Mouse (Mus musculus) urinary bladder, adult 18-20 months (tissue): Measurements from ENCODE around the gene Olfr116.

Experiments used
- DNase-seq, 2 experiments: peaks; one replicate each; pipeline ENCODE4 v3.0.0; 2022; ENCODE audit warnings: low spot score in 2 of 2, mixed read lengths in 2 of 2

Olfr116 gene

GRCm38 (mm10) chr17:37627009-37627408 is at the start of gene Olfr116, which contains the start of gene Olfr115:
TSS of gene Olfr116 (minus strand) at chr17:37627199.
TSS of gene Olfr115 (minus strand) at chr17:37627109.
- no peak for DNase-seq

DNA sequence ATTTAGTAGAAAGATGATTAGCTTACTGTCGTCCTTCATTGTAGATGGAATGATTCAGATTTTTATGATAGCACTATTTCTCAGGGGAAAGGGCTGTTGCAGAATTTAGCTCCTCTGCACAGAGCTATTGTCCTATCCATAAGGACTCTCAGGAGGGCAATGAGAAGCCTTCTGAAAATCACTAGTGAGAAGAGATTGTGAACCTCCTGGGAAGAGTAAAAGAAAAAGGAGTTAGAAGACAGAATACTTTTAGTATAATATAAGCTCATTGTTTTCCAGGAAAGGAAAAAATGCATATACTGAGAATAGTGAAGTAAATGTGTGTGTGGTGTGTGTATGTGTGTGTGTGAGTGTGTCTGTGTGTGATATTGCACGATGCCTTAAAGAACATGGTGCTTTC is 39.7 kb upstream of the Olfr116 start, which contains the start of gene Olfr118:
Gene Olfr118 (plus strand): TSS at position 301 of the 400 bp plus-strand sequence.
- DNase-seq = no peak

DNA sequence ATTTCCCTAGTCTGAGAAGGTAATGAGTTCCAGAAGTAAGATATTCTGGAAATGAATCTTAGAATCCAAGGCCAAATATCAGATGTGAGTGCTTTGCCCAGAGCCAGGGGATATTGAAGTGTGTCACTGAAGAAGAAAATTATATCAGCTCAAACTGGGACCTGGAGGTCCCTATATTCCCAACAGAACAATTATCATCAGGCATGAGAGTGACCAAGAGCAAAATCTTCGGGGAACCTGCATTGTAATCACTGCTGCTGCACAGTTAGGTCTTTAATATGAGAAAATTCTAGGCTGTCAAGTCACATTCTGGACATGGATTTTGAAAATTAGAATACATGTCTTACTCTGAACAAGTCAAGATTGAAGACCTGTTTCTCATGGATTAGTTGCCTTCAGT is 36.7 kb upstream of the Olfr116 start, which contains the start of gene Olfr117:
Gene Olfr117 (minus strand): TSS at position 101 of the 400 bp plus-strand sequence.
- no peak for DNase-seq

DNA sequence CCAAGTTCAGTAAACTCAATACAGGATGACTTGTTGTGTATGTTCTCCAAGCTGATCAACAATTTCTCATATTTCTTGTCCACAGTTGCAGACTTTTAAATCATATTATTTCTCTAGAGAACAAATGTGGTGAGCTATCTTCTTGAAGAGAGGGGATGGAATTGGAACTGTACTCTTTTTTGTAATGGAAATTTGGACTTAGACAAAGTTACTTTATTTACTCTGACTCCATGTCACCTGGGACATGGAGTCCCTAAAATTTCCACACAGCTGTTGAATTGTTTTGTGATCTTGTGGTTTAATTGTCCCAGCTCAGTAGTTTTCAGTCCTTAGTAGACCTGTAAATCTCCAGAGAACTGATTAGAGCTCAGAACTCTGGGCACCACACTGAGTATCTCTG is 34.4 kb downstream of the Olfr116 start, which contains the start of gene Olfr114:
Gene Olfr114 (minus strand): TSS at position 101 of the 400 bp plus-strand sequence.
- DNase-seq = no peak

DNA sequence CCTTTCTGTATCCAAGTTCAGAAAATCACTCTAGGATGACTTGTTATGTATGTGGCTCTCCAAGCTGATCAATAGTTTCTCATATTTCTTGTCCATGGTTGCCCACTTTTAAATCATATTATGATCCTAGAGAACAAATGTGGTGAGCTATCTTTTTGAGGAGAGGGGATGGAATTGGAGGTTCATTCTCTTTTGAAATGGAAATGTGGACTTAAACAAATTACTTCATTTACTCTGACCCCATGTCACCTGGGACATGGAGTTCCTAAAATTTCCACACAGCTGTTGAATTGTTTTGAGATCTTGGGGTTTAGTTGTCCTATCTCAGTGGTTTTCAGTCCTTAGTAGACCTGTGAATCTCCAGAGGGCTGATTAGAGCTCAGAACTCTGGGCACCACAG is 49.4 kb downstream of the Olfr116 start, which contains the start of gene Olfr113:
Gene Olfr113 (minus strand): TSS at position 101 of the 400 bp plus-strand sequence.
- DNase-seq = no peak
